Mouse (Mus musculus): Measurements from ENCODE around the gene Pard3. TPM values are rescaled to one million over a fixed set of nuclear protein-coding genes. Genes with fewer than 3 reads are reported as not detected.

Gene Pard3
- polyA plus RNA-seq, 2 experiments, result 39.1 to 43.3 TPM

- Histone ChIP-seq H3K27me3 (ENCODE audit: control insufficient read depth, insufficient read depth, low read length) (no peaks in the 10 kb centered on the region), H3K4me3 (replicated peaks; ENCODE audit: low read length) (no peak overlapping the region), H3K9me3 (ENCODE audit: control insufficient read depth, low read length) (no peaks in the 10 kb centered on the region), H3K4me2 (replicated peaks; ENCODE audit: low read depth, low read length, severe bottlenecking) (no peak overlapping the region), H3K4me1 (ENCODE audit: control insufficient read depth, insufficient read depth, low read length) (peaks cover 6% of the 10 kb centered on the region), H3K27ac (replicated peaks; ENCODE audit: low read depth, low read length) (no peak overlapping the region), H3K36me3 (ENCODE audit: control insufficient read depth, insufficient read depth, low read length) (no peaks in the 10 kb centered on the region), H3K9ac (ENCODE audit: low read depth, low read length, severe bottlenecking) (no peak overlapping the region)
- no peak for DNase-seq (ENCODE audit: low spot score)
- WGBS, result 77% methylated on average over 4 of the region's 4 CpGs
- no peak for ATAC-seq (ENCODE audit: low FRiP score, low read depth)
- TF ChIP-seq POLR2A (IDR thresholded peaks at IDR 0.05; ENCODE audit: borderline replicate concordance, extremely low read depth, insufficient read depth, insufficient read length), result no peak
These were observed 179.7 kb downstream of the Pard3 start for GRCm38 (mm10) chr8:127243351-127243750.

DNA sequence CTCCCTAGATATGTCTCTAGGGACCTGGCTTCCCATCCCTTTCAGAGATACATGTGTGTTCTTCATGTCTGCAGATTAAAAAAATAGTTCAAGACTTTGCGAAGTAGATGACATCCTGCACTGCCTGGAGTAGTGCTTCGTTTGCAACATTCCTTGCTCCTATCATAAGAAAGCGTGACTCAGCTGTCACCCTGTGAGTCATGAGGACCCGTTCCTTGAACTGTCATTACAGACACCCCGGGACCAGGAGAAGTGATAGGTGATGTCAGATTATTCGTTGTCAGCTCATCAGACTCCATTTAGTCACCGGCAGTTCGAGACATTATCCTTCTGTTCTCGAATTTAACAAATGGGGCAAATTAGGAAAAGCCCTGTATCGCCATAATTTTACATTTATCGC lies 180.1 kb downstream of the Pard3 start:
- no peak for ATAC-seq (ENCODE audit: low FRiP score, low read depth)
- H3K27ac ChIP-seq (replicated peaks; ENCODE audit: low read depth, low read length), result no peak overlapping the region
- H3K27me3 ChIP-seq (ENCODE audit: control insufficient read depth, insufficient read depth, low read length), result no peaks in the 10 kb centered on the region
- TF ChIP-seq POLR2A (IDR thresholded peaks at IDR 0.05; ENCODE audit: borderline replicate concordance, extremely low read depth, insufficient read depth, insufficient read length), result no peak
- H3K36me3 ChIP-seq (ENCODE audit: control insufficient read depth, insufficient read depth, low read length), result no peaks in the 10 kb centered on the region
- DNase-seq (ENCODE audit: low spot score), result no peak
- no peak overlapping the region for H3K4me3 ChIP-seq (replicated peaks; ENCODE audit: low read length)
- 85% methylated on average over 11 of the region's 11 CpGs for WGBS
- no peak overlapping the region for H3K9ac ChIP-seq (ENCODE audit: low read depth, low read length, severe bottlenecking)
- H3K4me1 ChIP-seq (ENCODE audit: control insufficient read depth, insufficient read depth, low read length), result peaks cover 11% of the 10 kb centered on the region
- H3K4me2 ChIP-seq (replicated peaks; ENCODE audit: low read depth, low read length, severe bottlenecking), result no peak overlapping the region
- H3K9me3 ChIP-seq (ENCODE audit: control insufficient read depth, low read length), result no peaks in the 10 kb centered on the region

DNA sequence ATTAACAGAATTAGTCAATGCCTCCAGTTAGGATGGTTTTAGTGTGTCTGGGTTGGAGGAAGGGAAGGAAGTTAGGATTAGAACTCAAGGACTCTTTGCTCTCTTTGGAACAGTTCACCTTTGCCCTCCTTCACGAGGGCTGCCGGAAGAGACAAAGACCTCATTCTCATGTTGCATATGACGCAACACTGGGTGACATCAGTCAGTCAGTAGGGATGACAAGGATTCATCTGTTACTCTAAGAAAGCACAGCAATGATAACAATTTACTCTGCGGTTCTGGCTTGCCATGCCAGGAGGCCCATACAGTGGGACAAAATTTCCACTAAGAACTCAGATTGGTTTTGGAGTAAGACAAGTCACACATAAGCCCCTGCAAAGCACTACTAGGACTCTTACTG lies 187.1 kb downstream of the Pard3 start:
- H3K4me2 ChIP-seq (replicated peaks; ENCODE audit: low read depth, low read length, severe bottlenecking), result no peak overlapping the region
- H3K4me3 ChIP-seq (replicated peaks; ENCODE audit: low read length), result no peak overlapping the region
- H3K9me3 ChIP-seq (ENCODE audit: control insufficient read depth, low read length), result no peaks in the 10 kb centered on the region
- no peak for TF ChIP-seq POLR2A (IDR thresholded peaks at IDR 0.05; ENCODE audit: borderline replicate concordance, extremely low read depth, insufficient read depth, insufficient read length)
- H3K27ac ChIP-seq (replicated peaks; ENCODE audit: low read depth, low read length), result no peak overlapping the region
- DNase-seq (ENCODE audit: low spot score) (no peak), ATAC-seq (ENCODE audit: low FRiP score, low read depth) (no peak)
- H3K36me3 ChIP-seq (ENCODE audit: control insufficient read depth, insufficient read depth, low read length), result no peaks in the 10 kb centered on the region
- no peak overlapping the region for H3K9ac ChIP-seq (ENCODE audit: low read depth, low read length, severe bottlenecking)
- 60% methylated on average over 4 of the region's 4 CpGs for WGBS
- no peaks in the 10 kb centered on the region for H3K27me3 ChIP-seq (ENCODE audit: control insufficient read depth, insufficient read depth, low read length)
- peaks cover 50% of the 10 kb centered on the region for H3K4me1 ChIP-seq (ENCODE audit: control insufficient read depth, insufficient read depth, low read length)

- ATAC-seq (ENCODE audit: low FRiP score, low read depth) (no peak), DNase-seq (ENCODE audit: low spot score) (no peak)
- H3K36me3 ChIP-seq (ENCODE audit: control insufficient read depth, insufficient read depth, low read length), result no peaks in the 10 kb centered on the region
- H3K9ac ChIP-seq (ENCODE audit: low read depth, low read length, severe bottlenecking), result no peak overlapping the region
- TF ChIP-seq POLR2A (IDR thresholded peaks at IDR 0.05; ENCODE audit: borderline replicate concordance, extremely low read depth, insufficient read depth, insufficient read length), result no peak
- no peaks in the 10 kb centered on the region for H3K9me3 ChIP-seq (ENCODE audit: control insufficient read depth, low read length)
- no peak overlapping the region for H3K4me3 ChIP-seq (replicated peaks; ENCODE audit: low read length)
- WGBS, result 68% methylated on average over 3 of the region's 3 CpGs
- H3K27ac ChIP-seq (replicated peaks; ENCODE audit: low read depth, low read length), result no peak overlapping the region
- H3K4me2 ChIP-seq (replicated peaks; ENCODE audit: low read depth, low read length, severe bottlenecking), result no peak overlapping the region
- H3K4me1 ChIP-seq (ENCODE audit: control insufficient read depth, insufficient read depth, low read length), result peaks cover 54% of the 10 kb centered on the region
- H3K27me3 ChIP-seq (ENCODE audit: control insufficient read depth, insufficient read depth, low read length), result no peaks in the 10 kb centered on the region
These were observed 187.8 kb downstream of the Pard3 start for GRCm38 (mm10) chr8:127251476-127251875.

- no peaks in the 10 kb centered on the region for H3K36me3 ChIP-seq (ENCODE audit: control insufficient read depth, insufficient read depth, low read length)
- no peaks in the 10 kb centered on the region for H3K9me3 ChIP-seq (ENCODE audit: control insufficient read depth, low read length)
- no peak overlapping the region for H3K9ac ChIP-seq (ENCODE audit: low read depth, low read length, severe bottlenecking)
- 54% methylated on average over 13 of the region's 13 CpGs for WGBS
- H3K27ac ChIP-seq (replicated peaks; ENCODE audit: low read depth, low read length), result no peak overlapping the region
- H3K4me1 ChIP-seq (ENCODE audit: control insufficient read depth, insufficient read depth, low read length), result peaks cover 55% of the 10 kb centered on the region
- no peak for TF ChIP-seq POLR2A (IDR thresholded peaks at IDR 0.05; ENCODE audit: borderline replicate concordance, extremely low read depth, insufficient read depth, insufficient read length)
- ATAC-seq (ENCODE audit: low FRiP score, low read depth) (no peak), DNase-seq (ENCODE audit: low spot score) (no peak)
- no peak overlapping the region for H3K4me2 ChIP-seq (replicated peaks; ENCODE audit: low read depth, low read length, severe bottlenecking)
- H3K27me3 ChIP-seq (ENCODE audit: control insufficient read depth, insufficient read depth, low read length), result no peaks in the 10 kb centered on the region
- no peak overlapping the region for H3K4me3 ChIP-seq (replicated peaks; ENCODE audit: low read length)
These were observed 188.3 kb downstream of the Pard3 start for GRCm38 (mm10) chr8:127251985-127252384.

DNA sequence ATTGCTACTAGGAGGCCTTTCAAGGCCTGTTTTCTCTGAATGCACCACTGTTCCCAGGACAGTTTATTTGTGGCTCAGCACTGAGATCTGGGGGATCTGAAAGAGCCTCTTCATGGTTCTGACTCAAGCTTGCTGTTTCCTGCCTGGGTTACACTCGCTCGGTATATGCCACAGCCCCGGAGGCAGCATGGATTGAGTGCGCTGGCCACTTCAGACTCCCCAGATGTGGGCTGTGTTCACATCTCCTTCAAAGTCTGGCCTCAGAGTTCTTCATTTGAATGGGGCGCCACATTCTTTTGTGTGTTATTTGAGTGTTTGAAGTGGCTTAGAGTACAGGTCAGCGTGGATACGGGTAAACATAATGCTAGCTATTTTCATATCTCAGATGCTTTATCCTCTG lies 190.9 kb downstream of the Pard3 start:
- no peak for TF ChIP-seq POLR2A (IDR thresholded peaks at IDR 0.05; ENCODE audit: borderline replicate concordance, extremely low read depth, insufficient read depth, insufficient read length)
- Histone ChIP-seq H3K27me3 (ENCODE audit: control insufficient read depth, insufficient read depth, low read length) (no peaks in the 10 kb centered on the region), H3K4me2 (replicated peaks; ENCODE audit: low read depth, low read length, severe bottlenecking) (no peak overlapping the region), H3K9me3 (ENCODE audit: control insufficient read depth, low read length) (no peaks in the 10 kb centered on the region), H3K9ac (ENCODE audit: low read depth, low read length, severe bottlenecking) (no peak overlapping the region), H3K4me1 (ENCODE audit: control insufficient read depth, insufficient read depth, low read length) (peaks cover 48% of the 10 kb centered on the region), H3K4me3 (replicated peaks; ENCODE audit: low read length) (no peak overlapping the region), H3K36me3 (ENCODE audit: control insufficient read depth, insufficient read depth, low read length) (no peaks in the 10 kb centered on the region), H3K27ac (replicated peaks; ENCODE audit: low read depth, low read length) (no peak overlapping the region)
- DNase-seq (ENCODE audit: low spot score), result no peak
- 59% methylated on average over 7 of the region's 7 CpGs for whole genome bisulfite sequencing
- no peak for ATAC-seq (ENCODE audit: low FRiP score, low read depth)
